Mouse (Mus musculus): Measurements from ENCODE around the gene Cfap299. TPM values are rescaled to one million over a fixed set of nuclear protein-coding genes. Genes with fewer than 3 reads are reported as not detected.

The Cfap299 gene
- polyA plus RNA-seq, 1 experiment from 2014 or later = 0.35 TPM

DNA sequence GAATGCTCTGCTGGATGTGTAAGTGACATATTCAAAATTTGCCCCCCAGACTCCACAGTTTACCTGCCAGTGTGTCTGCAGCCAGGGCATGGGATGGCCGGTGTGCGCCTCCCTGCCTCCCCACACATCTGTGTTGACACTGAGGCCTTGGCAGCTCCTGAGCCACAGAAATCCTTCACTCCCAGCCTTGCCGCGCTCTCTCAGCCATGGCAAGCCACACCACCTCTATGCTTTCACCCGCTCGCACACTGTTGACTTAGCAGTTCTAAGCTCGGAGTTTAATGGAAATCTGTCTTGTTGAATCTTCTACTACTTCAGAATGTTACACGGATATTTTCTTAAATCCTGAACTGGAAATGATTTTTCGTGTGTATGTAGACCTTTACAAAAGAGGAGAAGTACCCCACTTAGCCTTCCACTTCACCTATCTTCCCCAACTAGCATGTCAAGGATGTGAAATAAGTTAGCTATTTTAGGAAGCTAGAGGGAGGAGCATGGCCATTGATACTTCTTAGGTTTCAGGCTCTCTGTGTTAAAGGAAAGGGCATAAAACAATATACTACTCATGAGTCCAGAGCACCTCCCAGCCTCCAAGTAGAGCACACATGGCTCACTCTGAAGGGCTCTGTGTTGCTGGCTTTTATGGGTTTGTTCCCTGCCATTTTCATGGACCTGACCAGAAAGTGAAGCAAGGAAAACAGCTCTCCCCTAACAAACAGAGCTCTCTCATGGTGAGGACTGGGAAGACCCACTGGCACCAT is 87.5 kb downstream of the Cfap299 start:
- WGBS = 89% methylated on average over 9 of the region's 9 CpGs
- Histone ChIP-seq H3K4me3 (ENCODE audit: low read depth, low read length) (no peak overlapping the region), H3K36me3 (ENCODE audit: control insufficient read depth, insufficient read depth, low read length) (no peaks in the 10 kb centered on the region), H3K9ac (ENCODE audit: low read length) (no peak overlapping the region), H3K27ac (replicated peaks; ENCODE audit: low read depth, low read length) (no peak overlapping the region), H3K4me1 (ENCODE audit: control insufficient read depth, insufficient read depth, low read length) (no peaks in the 10 kb centered on the region), H3K27me3 (ENCODE audit: control insufficient read depth, insufficient read depth, low read length) (no peaks in the 10 kb centered on the region), H3K4me2 (ENCODE audit: low read depth, severe bottlenecking) (no peak overlapping the region), H3K9me3 (ENCODE audit: control insufficient read depth, low read length) (no peaks in the 10 kb centered on the region)
- ATAC-seq (ENCODE audit: insufficient number of reproducible peaks, low FRiP score, low TSS enrichment, low read depth) (no peak), DNase-seq (ENCODE audit: low spot score) (no peak)

DNA sequence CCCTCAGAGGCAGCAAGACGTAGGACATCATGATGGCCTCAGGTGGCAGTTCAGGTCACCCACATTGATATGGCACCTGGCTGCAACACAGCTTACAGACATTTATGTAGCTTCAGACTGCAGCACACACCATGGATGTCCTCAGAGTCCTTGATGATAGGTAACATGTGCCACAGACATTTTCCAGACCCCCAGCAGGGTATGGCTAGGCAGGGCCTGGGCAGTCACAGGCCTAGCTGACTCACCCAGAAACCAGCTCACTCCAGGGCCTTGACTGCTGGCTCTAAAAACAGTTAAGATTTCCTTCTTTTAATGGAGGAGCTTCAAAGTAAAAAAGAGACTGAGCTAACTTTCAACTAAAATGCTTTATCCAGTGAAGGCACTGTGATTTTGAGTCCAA is 95.9 kb downstream of the Cfap299 start:
- Histone ChIP-seq H3K27me3 (ENCODE audit: control insufficient read depth, insufficient read depth, low read length) (no peaks in the 10 kb centered on the region), H3K4me3 (ENCODE audit: low read depth, low read length) (no peak overlapping the region), H3K4me1 (ENCODE audit: control insufficient read depth, insufficient read depth, low read length) (no peaks in the 10 kb centered on the region), H3K9me3 (ENCODE audit: control insufficient read depth, low read length) (no peaks in the 10 kb centered on the region), H3K36me3 (ENCODE audit: control insufficient read depth, insufficient read depth, low read length) (no peaks in the 10 kb centered on the region), H3K27ac (replicated peaks; ENCODE audit: low read depth, low read length) (no peak overlapping the region), H3K4me2 (ENCODE audit: low read depth, severe bottlenecking) (no peak overlapping the region), H3K9ac (ENCODE audit: low read length) (no peak overlapping the region)
- no peak for DNase-seq (ENCODE audit: low spot score)
- no peak for ATAC-seq (ENCODE audit: insufficient number of reproducible peaks, low FRiP score, low TSS enrichment, low read depth)
- WGBS = 95% methylated on average over 1 of the region's 1 CpGs

DNA sequence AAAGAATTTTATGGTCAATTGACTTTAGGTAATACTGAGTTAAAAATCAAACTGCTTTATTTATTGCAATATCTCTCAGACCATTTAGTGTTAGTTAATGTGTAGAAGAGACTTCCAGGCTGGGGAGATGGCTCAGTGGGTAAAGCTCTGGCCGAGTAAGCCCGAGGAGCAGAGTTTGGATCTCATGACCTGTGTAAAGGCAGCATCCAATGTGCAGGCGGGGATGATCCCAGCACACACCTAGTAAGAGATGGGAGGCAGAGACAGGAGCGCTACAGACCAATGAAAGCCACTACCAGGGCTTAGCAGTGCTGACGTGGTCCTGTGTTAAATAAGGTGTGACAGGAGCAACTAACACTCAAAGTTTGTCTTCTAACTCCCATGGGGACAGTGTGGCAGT is 97.0 kb downstream of the Cfap299 start:
- no peak overlapping the region for H3K27ac ChIP-seq (replicated peaks; ENCODE audit: low read depth, low read length)
- H3K4me3 ChIP-seq (ENCODE audit: low read depth, low read length) = no peak overlapping the region
- 84% methylated on average over 5 of the region's 5 CpGs for WGBS
- no peaks in the 10 kb centered on the region for H3K27me3 ChIP-seq (ENCODE audit: control insufficient read depth, insufficient read depth, low read length)
- DNase-seq (ENCODE audit: low spot score) (no peak), ATAC-seq (ENCODE audit: insufficient number of reproducible peaks, low FRiP score, low TSS enrichment, low read depth) (no peak)
- H3K9me3 ChIP-seq (ENCODE audit: control insufficient read depth, low read length) = no peaks in the 10 kb centered on the region
- no peak overlapping the region for H3K4me2 ChIP-seq (ENCODE audit: low read depth, severe bottlenecking)
- no peak overlapping the region for H3K9ac ChIP-seq (ENCODE audit: low read length)
- H3K36me3 ChIP-seq (ENCODE audit: control insufficient read depth, insufficient read depth, low read length) = no peaks in the 10 kb centered on the region
- no peaks in the 10 kb centered on the region for H3K4me1 ChIP-seq (ENCODE audit: control insufficient read depth, insufficient read depth, low read length)

DNA sequence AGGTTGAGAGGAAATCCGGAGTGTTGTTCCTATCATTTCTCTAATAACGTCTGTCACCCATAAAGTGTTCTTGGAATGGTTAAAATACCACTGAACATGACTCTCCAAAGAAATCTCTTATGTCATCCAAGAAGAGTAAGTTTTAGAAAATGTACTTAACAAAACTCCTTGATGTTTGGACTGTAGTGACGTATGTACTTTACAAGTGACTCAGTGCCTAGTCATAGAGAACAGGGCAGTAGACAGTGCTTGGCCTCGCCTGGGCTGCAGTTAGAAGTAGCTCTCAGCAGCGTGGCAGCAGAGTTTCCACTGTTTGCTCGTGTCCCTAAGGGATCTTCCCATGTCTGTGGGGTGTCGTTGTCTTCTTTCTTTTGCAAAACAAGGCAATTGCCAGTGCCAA is 101.0 kb downstream of the Cfap299 start:
- H3K4me1 ChIP-seq (ENCODE audit: control insufficient read depth, insufficient read depth, low read length) = no peaks in the 10 kb centered on the region
- no peaks in the 10 kb centered on the region for H3K9me3 ChIP-seq (ENCODE audit: control insufficient read depth, low read length)
- WGBS = 78% methylated on average over 7 of the region's 7 CpGs
- no peak overlapping the region for H3K9ac ChIP-seq (ENCODE audit: low read length)
- DNase-seq (ENCODE audit: low spot score) = no peak
- H3K4me3 ChIP-seq (ENCODE audit: low read depth, low read length) = no peak overlapping the region
- H3K27me3 ChIP-seq (ENCODE audit: control insufficient read depth, insufficient read depth, low read length) = no peaks in the 10 kb centered on the region
- no peak overlapping the region for H3K27ac ChIP-seq (replicated peaks; ENCODE audit: low read depth, low read length)
- H3K4me2 ChIP-seq (ENCODE audit: low read depth, severe bottlenecking) = no peak overlapping the region
- no peaks in the 10 kb centered on the region for H3K36me3 ChIP-seq (ENCODE audit: control insufficient read depth, insufficient read depth, low read length)
- no peak for ATAC-seq (ENCODE audit: insufficient number of reproducible peaks, low FRiP score, low TSS enrichment, low read depth)

DNA sequence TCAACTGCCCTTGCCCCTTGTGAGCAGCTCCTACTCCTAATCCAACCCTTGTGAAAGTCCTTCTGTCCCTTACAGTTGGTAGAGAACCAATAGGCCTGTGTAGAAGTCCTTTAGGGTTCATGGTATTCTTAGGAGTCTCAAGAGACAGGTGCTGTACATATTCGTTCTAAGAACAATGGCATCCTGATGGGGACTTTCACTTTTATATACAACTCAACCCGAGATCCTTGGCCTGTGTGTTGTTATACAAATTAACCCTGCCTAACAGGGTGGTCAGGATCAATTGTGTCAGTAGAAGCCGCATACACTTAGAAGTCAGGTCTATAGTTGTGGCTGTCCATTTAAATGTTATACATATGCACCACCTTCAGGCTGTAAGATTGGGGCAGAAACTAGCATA is 109.6 kb downstream of the Cfap299 start:
- DNase-seq (ENCODE audit: low spot score) (no peak), ATAC-seq (ENCODE audit: insufficient number of reproducible peaks, low FRiP score, low TSS enrichment, low read depth) (no peak)
- Histone ChIP-seq H3K27me3 (ENCODE audit: control insufficient read depth, insufficient read depth, low read length) (no peaks in the 10 kb centered on the region), H3K36me3 (ENCODE audit: control insufficient read depth, insufficient read depth, low read length) (no peaks in the 10 kb centered on the region), H3K9ac (ENCODE audit: low read length) (no peak overlapping the region), H3K4me1 (ENCODE audit: control insufficient read depth, insufficient read depth, low read length) (no peaks in the 10 kb centered on the region), H3K9me3 (ENCODE audit: control insufficient read depth, low read length) (no peaks in the 10 kb centered on the region), H3K4me3 (ENCODE audit: low read depth, low read length) (no peak overlapping the region), H3K27ac (replicated peaks; ENCODE audit: low read depth, low read length) (no peak overlapping the region), H3K4me2 (ENCODE audit: low read depth, severe bottlenecking) (no peak overlapping the region)
- WGBS = 76% methylated on average over 3 of the region's 3 CpGs

DNA sequence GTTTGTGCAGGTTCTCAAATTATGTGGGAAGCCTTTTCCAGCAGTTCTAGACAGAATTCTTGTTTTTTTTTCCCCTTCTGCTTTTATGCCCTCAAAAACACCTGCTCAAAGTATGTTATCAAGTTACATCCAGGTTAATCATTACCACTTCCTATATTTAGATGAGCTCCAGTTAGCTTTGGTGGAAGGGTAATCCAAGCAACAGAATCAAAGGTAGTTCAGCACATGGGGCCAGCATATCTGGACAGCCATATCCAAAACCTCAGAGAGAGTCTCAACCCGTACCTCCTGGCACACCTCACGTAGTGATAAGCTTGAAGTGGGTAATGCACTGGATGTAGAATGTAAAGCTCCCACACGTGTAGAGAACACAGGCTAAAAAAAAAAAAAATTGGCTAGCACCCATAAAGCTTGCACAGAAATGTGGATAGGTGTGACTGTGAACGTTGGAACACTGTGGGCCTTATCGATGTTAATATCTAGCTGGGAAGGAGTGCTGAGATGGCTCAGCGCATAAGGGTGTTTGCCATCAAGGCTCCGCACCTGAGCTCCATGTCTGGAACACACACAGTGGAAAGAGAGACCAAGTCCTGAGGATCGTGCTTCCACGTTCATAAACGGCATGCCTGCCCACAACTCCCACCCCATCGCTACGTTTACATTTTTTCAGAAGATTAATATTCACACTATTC is 117.8 kb downstream of the Cfap299 start:
- no peaks in the 10 kb centered on the region for H3K27me3 ChIP-seq (ENCODE audit: control insufficient read depth, insufficient read depth, low read length)
- WGBS = 89% methylated on average over 12 of the region's 12 CpGs
- DNase-seq (ENCODE audit: low spot score) (no peak), ATAC-seq (ENCODE audit: insufficient number of reproducible peaks, low FRiP score, low TSS enrichment, low read depth) (no peak)
- no peaks in the 10 kb centered on the region for H3K36me3 ChIP-seq (ENCODE audit: control insufficient read depth, insufficient read depth, low read length)
- H3K9ac ChIP-seq (ENCODE audit: low read length) = no peak overlapping the region
- H3K4me3 ChIP-seq (ENCODE audit: low read depth, low read length) = no peak overlapping the region
- no peak overlapping the region for H3K27ac ChIP-seq (replicated peaks; ENCODE audit: low read depth, low read length)
- no peaks in the 10 kb centered on the region for H3K9me3 ChIP-seq (ENCODE audit: control insufficient read depth, low read length)
- H3K4me2 ChIP-seq (ENCODE audit: low read depth, severe bottlenecking) = no peak overlapping the region
- no peaks in the 10 kb centered on the region for H3K4me1 ChIP-seq (ENCODE audit: control insufficient read depth, insufficient read depth, low read length)

DNA sequence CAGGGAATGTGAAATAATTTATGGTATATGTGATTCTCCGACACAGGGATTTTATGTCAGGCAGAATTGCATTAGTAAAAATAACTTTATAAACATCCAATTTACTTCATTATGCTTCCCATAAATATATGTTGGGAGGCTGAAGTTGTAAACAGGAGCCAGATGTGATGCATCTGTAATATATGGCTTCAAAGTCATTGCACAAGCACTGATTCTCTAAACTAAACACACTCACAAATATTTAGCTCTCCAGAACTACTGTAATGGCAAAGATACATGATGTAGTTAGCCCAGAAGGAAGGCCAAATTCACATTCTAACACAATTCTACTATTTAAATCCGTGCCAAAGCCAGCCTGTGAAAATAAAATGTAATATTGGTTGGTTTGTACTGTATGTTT is 120.8 kb downstream of the Cfap299 start:
- Histone ChIP-seq H3K4me2 (ENCODE audit: low read depth, severe bottlenecking) (no peak overlapping the region), H3K4me3 (ENCODE audit: low read depth, low read length) (no peak overlapping the region), H3K27me3 (ENCODE audit: control insufficient read depth, insufficient read depth, low read length) (no peaks in the 10 kb centered on the region), H3K4me1 (ENCODE audit: control insufficient read depth, insufficient read depth, low read length) (no peaks in the 10 kb centered on the region), H3K9me3 (ENCODE audit: control insufficient read depth, low read length) (no peaks in the 10 kb centered on the region), H3K27ac (replicated peaks; ENCODE audit: low read depth, low read length) (no peak overlapping the region), H3K36me3 (ENCODE audit: control insufficient read depth, insufficient read depth, low read length) (no peaks in the 10 kb centered on the region), H3K9ac (ENCODE audit: low read length) (no peak overlapping the region)
- no peak for ATAC-seq (ENCODE audit: insufficient number of reproducible peaks, low FRiP score, low TSS enrichment, low read depth)
- DNase-seq (ENCODE audit: low spot score) = no peak
- 78% methylated on average over 2 of the region's 2 CpGs for WGBS

DNA sequence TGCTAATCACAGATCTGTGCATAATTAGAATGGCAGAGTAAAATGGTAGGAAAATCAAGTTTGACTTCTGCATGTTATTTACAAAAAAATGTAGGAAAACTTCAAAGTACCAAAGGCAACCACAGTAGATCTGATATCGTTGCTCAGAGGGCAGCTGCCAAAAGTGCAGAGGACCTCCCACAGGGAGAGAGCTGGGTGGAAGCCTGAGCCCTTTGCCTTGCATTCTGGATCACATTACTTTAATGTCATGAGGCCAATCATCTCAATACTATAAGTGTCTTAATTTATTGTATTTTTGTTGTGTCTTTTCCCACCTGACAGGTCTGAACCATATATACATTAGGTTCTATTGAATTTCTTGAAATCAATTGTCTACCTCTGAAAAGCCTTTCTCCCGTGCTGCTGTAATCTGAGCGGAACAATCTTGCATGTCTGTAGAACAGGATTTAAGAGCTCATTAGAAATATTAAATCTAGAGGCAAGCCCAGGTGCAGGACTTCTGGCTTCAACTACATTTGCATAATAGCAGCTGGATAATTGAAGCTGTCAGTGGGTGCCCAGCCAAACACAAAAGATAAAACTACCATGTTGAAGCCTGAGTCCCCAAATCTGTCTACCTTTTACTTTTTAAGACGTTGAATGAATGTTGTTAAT is 137.9 kb downstream of the Cfap299 start:
- Histone ChIP-seq H3K4me1 (ENCODE audit: control insufficient read depth, insufficient read depth, low read length) (no peaks in the 10 kb centered on the region), H3K36me3 (ENCODE audit: control insufficient read depth, insufficient read depth, low read length) (no peaks in the 10 kb centered on the region), H3K4me2 (ENCODE audit: low read depth, severe bottlenecking) (no peak overlapping the region), H3K27ac (replicated peaks; ENCODE audit: low read depth, low read length) (no peak overlapping the region), H3K27me3 (ENCODE audit: control insufficient read depth, insufficient read depth, low read length) (no peaks in the 10 kb centered on the region), H3K4me3 (ENCODE audit: low read depth, low read length) (no peak overlapping the region), H3K9me3 (ENCODE audit: control insufficient read depth, low read length) (no peaks in the 10 kb centered on the region), H3K9ac (ENCODE audit: low read length) (no peak overlapping the region)
- ATAC-seq (ENCODE audit: insufficient number of reproducible peaks, low FRiP score, low TSS enrichment, low read depth) (no peak), DNase-seq (ENCODE audit: low spot score) (no peak)
- 59% methylated on average over 4 of the region's 4 CpGs for WGBS

Measured in limb, embryonic 11.5 days (tissue).